Mouse (Mus musculus): ENCODE results near the gene Slc35a5. TPM values are rescaled to one million over a fixed set of nuclear protein-coding genes. Genes with fewer than 3 reads are reported as not detected.

Gene Slc35a5
- polyA plus RNA-seq, 1 experiment = 21.5 TPM

GRCm38 (mm10) chr16:45108203-45108878, 50.2 kb downstream of the Slc35a5 start:
- TF ChIP-seq POLR2A (IDR thresholded peaks at IDR 0.05; ENCODE audit: borderline replicate concordance, extremely low read depth, insufficient read depth, insufficient read length, poor library complexity, severe bottlenecking) (no peak), CTCF (IDR thresholded peaks at IDR 0.05; ENCODE audit: borderline replicate concordance, extremely low read depth, insufficient read depth, insufficient read length) (no peak)
- no peak for DNase-seq (ENCODE audit: low read depth)

- DNase-seq (ENCODE audit: low read depth) = peak; percentile 55
- no peak for TF ChIP-seq CTCF (IDR thresholded peaks at IDR 0.05; ENCODE audit: borderline replicate concordance, extremely low read depth, insufficient read depth, insufficient read length)
- no peak for TF ChIP-seq POLR2A (IDR thresholded peaks at IDR 0.05; ENCODE audit: borderline replicate concordance, extremely low read depth, insufficient read depth, insufficient read length, poor library complexity, severe bottlenecking)
Measured at GRCm38 (mm10) chr16:45104993-45105392, 53.5 kb downstream of the Slc35a5 start.

GRCm38 (mm10) chr16:45100892-45101291, 57.6 kb downstream of the Slc35a5 start:
- no peak for DNase-seq (ENCODE audit: low read depth)
- TF ChIP-seq CTCF (IDR thresholded peaks at IDR 0.05; ENCODE audit: borderline replicate concordance, extremely low read depth, insufficient read depth, insufficient read length) (no peak), POLR2A (IDR thresholded peaks at IDR 0.05; ENCODE audit: borderline replicate concordance, extremely low read depth, insufficient read depth, insufficient read length, poor library complexity, severe bottlenecking) (no peak)

GRCm38 (mm10) chr16:45098886-45099210, 59.7 kb downstream of the Slc35a5 start:
- peak; percentile 69 for DNase-seq (ENCODE audit: low read depth)
- TF ChIP-seq POLR2A (IDR thresholded peaks at IDR 0.05; ENCODE audit: borderline replicate concordance, extremely low read depth, insufficient read depth, insufficient read length, poor library complexity, severe bottlenecking) (no peak), CTCF (IDR thresholded peaks at IDR 0.05; ENCODE audit: borderline replicate concordance, extremely low read depth, insufficient read depth, insufficient read length) (no peak)

GRCm38 (mm10) chr16:45098186-45098885, 60.2 kb downstream of the Slc35a5 start:
- DNase-seq (ENCODE audit: low read depth) = peak; percentile 74
- TF ChIP-seq CTCF (IDR thresholded peaks at IDR 0.05; ENCODE audit: borderline replicate concordance, extremely low read depth, insufficient read depth, insufficient read length) (no peak), POLR2A (IDR thresholded peaks at IDR 0.05; ENCODE audit: borderline replicate concordance, extremely low read depth, insufficient read depth, insufficient read length, poor library complexity, severe bottlenecking) (no peak)

DNA sequence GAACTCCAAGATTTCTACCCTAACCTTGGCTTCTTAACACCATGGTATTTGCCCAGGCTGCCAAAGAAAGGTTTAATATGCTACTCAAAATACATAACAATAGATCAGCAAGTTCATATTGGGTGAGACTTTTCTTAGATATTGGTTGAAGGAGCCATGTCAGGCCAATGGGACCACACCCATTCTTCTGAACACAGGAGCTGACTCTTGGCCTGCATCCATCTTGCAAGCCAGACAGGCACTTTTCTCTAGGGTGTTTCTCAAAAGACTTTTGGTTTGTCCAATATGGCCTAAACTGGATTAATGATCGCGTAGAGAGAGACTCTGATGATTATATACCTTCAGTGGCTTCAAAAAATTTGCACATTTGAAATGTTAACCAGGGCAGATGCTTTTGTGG, 61.0 kb downstream of the Slc35a5 start:
- TF ChIP-seq CTCF (IDR thresholded peaks at IDR 0.05; ENCODE audit: borderline replicate concordance, extremely low read depth, insufficient read depth, insufficient read length) (no peak), POLR2A (IDR thresholded peaks at IDR 0.05; ENCODE audit: borderline replicate concordance, extremely low read depth, insufficient read depth, insufficient read length, poor library complexity, severe bottlenecking) (no peak)
- DNase-seq (ENCODE audit: low read depth) = no peak

- DNase-seq (ENCODE audit: low read depth) = no peak
- TF ChIP-seq POLR2A (IDR thresholded peaks at IDR 0.05; ENCODE audit: borderline replicate concordance, extremely low read depth, insufficient read depth, insufficient read length, poor library complexity, severe bottlenecking) = no peak
- no peak for TF ChIP-seq CTCF (IDR thresholded peaks at IDR 0.05; ENCODE audit: borderline replicate concordance, extremely low read depth, insufficient read depth, insufficient read length)
Measured at GRCm38 (mm10) chr16:45095561-45096482, 62.7 kb downstream of the Slc35a5 start.

DNA sequence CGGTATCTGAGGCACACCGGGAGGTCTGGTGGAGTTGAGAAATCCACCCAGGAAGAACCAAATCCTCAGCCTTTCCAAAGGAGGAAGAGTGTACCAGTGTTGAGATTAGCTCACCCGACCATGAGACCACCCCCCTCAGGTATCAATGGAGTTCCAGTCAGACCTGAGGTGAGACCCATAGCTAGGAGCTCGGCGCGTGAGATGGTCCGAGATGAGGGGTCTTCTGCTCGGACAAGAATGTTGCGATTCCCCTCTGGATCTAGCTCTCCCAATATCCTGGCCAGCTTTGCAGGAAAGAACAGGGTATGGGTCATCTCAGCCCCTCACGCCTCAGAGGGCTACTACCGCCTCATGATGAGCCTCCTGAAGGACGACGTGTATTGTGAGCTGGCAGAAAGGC, 63.5 kb downstream of the Slc35a5 start:
- no peak for DNase-seq (ENCODE audit: low read depth)
- no peak for TF ChIP-seq POLR2A (IDR thresholded peaks at IDR 0.05; ENCODE audit: borderline replicate concordance, extremely low read depth, insufficient read depth, insufficient read length, poor library complexity, severe bottlenecking)
- no peak for TF ChIP-seq CTCF (IDR thresholded peaks at IDR 0.05; ENCODE audit: borderline replicate concordance, extremely low read depth, insufficient read depth, insufficient read length)

DNA sequence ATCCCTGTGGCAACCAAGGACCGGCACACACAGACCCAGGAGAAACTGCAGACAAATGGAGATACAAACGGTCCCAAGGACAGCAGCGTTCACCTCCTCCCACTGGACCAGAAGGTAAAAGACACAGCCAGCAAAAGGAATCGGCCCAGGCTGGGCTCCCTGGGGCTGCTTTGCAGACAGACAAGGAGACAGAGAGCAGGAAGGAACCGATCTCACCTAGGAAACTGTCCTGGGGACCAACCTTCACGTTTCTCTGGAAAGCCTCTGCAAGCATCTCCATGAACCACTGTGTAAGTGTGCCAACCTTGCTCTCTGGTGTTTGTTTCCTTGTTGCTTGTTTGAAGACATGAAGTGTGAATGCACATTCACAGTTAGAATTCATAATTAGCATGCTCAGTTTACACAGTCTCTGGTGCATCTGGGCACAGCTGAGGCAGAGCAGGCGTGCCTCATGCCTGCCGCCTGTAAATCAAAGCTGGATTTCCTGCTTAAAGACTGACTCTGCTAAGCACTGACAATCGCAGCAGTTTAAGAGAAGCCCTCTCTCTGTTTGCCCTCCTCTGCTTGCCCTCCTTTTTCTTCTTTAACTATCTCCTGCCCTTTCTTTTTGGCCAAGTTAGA, 64.3 kb downstream of the Slc35a5 start:
- peak; percentile 80 for DNase-seq (ENCODE audit: low read depth)
- TF ChIP-seq POLR2A (IDR thresholded peaks at IDR 0.05; ENCODE audit: borderline replicate concordance, extremely low read depth, insufficient read depth, insufficient read length, poor library complexity, severe bottlenecking) (no peak), CTCF (IDR thresholded peaks at IDR 0.05; ENCODE audit: borderline replicate concordance, extremely low read depth, insufficient read depth, insufficient read length) (no peak)

GRCm38 (mm10) chr16:45093137-45093731, 65.3 kb downstream of the Slc35a5 start, which contains the start of gene Ccdc80:
Gene Ccdc80 (plus strand): TSS chr16:45093402.
- DNase-seq (ENCODE audit: low read depth) = peak; percentile 36
- TF ChIP-seq POLR2A (IDR thresholded peaks at IDR 0.05; ENCODE audit: borderline replicate concordance, extremely low read depth, insufficient read depth, insufficient read length, poor library complexity, severe bottlenecking) (no peak), CTCF (IDR thresholded peaks at IDR 0.05; ENCODE audit: borderline replicate concordance, extremely low read depth, insufficient read depth, insufficient read length) (no peak)
